Mouse (Mus musculus): ENCODE results near the gene Ube2l3.

DNA sequence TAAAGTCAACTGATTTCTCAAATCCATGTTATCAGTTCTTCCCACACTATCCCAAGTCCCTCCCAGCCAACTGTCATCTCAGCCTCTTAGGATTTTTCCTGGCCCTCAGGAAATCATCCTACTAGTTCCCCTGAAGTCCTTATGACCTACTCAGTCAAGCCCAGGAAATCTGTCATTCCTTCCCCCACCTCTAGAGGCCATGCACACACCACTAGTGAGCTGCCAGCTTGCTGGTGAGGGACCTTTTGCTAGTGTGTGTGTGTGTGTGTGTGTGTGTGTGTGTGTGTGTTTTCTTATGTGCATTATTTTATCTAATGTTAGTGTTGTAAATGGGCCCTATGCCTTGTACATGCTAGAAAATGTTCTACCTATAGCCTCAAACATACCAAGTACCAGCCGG, 75.2 kb downstream of the Ube2l3 start:
- TF ChIP-seq CTCF (IDR thresholded peaks at IDR 0.05; ENCODE audit: borderline replicate concordance, insufficient read depth, low read depth, low read length) (peak; percentile 61; the same call in 1 of the 2 replicates), POLR2A (IDR thresholded peaks at IDR 0.05; ENCODE audit: borderline replicate concordance, insufficient read depth, low read length) (no peak)

Measured in cerebellum, adult 2 months (tissue).